Mouse (Mus musculus) cerebellum, adult 11-12 months (tissue): ENCODE measurements around the gene Dbr1.
A peak's percentile ranks its signal among the peaks of the same experiment; 100 is the strongest.
"Not testable (repeated sequence)": the region's sequence is repeated elsewhere in the genome, so short reads cannot be mapped to it uniquely, and the experiment has no call there.

Source experiments
- DNase-seq: peaks from one replicate; pipeline ENCODE4 v3.0.0; 2022

Gene Dbr1

DNA sequence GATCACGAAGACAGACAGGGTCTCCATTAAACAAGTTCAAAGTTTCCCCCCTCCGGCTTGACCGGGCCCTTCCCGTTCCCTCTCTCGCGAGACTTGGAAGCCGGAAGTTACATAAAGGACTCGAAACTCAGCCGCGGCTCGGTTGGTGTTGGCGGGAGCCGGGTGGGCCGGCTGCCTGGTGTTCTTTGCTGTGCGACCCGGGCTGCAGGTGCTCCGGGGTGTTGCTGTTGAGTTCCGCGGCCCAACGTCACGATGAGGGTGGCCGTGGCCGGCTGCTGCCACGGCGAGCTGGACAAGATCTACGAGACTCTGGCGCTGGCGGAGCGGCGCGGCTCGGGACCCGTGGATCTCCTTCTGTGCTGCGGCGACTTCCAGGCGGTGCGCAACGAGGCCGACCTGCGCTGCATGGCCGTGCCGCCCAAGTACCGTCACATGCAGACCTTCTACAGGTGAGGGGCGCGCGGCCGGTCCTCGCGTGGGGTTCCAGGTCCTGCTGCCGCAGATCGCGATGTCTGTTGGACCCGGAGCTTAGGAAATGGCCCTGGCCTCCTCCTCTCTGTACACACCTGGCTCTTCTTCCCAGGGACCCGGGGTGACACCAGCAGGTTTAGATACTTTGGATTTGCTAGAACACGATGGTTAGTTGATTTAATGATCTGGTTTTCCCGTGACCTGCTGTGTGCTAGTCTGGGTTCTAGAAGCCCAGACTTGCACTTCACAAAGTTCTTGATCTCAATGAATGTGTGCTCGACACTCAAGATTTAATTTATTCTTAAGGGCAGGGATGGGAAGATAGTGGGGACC is at the start of gene Dbr1:
Dbr1 (plus strand) TSS at position 123 of the 804 bp plus-strand sequence.
- peak; percentile 92 for DNase-seq

DNA sequence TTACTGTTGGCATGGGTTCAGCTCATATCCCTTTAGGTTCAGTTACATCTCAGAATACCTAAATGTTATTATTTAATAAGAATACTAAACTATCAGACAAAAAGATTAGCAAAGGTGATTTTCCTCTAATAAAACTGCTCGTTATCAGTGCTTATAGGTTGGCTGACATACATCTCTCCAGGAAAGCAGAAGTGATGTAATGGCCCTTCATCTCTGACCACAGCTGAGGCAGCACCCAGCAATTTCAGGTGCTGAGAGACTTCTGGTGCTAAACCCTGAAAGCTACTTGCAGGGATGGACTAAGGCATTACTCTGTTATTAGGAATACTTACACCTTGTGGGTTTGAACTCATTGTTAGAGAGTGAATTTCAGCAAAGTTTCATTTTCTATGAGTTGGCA is 43.7 kb upstream of the Dbr1 start:
- DNase-seq = no peak

DNA sequence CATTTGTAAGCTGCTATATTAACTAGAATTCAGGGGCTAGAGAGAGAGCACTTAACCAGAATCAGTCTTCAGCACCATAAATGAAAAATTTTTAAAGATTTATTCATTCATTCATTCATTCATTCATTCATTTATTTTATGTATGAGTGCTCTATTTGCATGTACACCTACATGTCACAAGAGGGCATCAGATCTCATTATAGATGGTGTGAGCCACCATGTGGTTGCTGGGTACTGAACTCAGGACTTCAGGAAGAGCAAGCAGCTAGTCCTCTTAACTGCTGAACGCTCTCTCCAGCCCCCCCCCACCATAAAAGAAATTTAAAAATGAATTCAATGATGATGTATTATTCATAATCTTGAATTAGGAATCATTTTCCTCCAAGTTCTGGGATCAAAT is 29.3 kb upstream of the Dbr1 start:
- DNase-seq = no peak

DNA sequence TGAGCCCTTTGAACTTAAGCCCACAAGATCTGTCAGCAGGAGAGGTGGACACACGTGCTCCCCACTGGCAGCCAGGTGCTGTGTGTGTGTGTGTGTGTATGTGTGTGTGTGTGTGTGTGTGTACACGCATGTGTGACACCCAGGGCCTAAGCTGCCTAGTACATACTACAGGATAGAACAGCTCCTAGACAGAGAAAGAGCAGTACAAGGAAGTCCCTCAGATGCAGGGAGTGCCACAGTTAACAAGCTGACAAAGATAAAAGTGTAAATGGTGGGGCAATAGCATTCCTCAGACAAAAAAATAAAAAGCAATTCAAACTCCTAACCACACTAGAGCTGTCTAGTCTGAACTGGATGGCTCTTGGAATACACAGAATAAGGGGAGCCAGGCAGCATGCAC is 23.5 kb upstream of the Dbr1 start:
- no peak for DNase-seq

DNA sequence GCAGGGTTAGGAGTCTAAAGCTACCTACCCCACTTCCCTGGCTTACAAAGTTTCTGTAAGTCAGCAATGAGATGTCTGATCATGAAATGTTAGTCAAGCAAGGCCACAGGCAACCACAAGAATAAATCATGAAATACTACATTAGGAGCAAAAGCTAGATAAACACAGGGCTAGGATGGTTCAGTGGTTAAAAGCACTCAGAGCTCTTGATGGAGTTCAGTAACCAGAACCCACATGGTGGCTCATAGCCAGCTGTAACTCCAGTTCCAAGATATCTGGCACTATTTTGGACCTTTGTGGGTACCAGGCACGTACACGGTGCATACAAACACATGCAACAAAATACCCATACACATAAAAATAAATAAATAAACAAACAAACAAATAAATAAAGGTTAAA is 22.6 kb upstream of the Dbr1 start:
- no peak for DNase-seq

DNA sequence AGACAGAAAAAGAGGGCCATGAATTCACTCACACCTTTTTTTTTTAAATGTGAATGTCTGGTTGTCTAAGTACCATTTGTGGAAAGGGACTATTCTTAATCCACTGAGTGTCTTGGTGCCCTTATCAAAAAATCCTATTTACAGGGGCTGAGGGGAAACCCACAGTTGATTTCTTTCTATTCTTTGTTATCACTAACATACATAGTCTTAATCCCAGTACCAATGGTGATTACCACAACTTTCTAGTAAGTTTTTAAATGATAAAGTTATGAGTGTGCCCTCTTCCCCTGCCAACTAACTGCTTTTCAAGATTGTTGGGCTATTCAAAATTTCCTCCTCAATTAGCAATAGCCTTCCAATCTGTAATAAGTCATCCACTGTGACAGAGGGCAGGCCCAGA is 21.5 kb upstream of the Dbr1 start:
- no peak for DNase-seq

DNA sequence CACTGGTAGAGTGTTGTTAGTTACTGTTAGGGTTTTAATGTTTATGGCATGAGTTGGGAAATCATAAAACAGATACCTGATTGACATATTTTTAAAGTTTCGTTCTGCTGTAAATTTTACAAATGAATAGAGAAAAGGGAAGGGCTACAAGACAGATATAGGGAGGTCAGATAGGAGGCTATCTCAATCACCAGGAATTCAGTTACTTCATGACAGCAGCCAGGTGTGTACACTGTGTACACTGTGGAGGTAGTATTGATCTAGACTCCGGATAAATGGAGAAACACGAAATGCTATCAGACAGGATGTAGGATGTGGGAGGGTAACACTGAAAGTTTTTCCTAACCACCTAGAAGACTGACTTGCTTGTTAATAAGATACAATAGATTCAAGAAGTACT is 20.3 kb upstream of the Dbr1 start:
- no peak for DNase-seq

DNA sequence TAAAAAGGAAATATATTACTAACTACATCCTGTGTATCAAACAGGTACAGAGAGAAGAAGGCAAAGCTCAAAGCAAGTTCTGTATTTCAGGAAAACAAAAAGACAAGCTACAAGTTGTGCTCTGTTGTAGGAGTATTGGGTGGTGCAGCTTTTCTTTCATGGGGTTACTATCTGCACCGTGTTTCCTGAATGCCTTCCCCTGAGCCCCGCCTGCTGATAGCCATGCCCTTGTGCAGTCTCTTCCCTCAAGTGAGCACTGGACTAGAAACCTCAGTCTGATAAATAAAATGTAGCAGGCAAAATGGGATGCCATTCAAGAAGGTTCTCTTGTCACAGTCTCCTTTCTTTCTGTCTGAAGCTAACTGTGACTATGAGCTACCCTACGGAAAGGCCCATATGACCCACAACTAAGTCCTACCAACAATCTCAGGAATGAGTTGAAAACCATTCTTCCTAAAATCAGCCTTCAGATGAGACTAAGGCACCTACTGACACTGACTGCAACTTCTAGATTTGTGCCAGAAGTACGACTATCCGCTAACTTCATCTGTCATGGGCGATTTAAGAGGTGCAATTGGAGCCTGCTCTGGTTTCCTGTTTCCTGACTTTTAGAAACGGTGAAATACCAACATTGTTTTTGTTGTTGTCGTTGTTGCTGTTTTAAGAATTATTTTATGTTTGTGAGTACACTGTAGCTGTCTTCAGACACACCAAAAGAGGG is 17.9 kb upstream of the Dbr1 start:
- no peak for DNase-seq

DNA sequence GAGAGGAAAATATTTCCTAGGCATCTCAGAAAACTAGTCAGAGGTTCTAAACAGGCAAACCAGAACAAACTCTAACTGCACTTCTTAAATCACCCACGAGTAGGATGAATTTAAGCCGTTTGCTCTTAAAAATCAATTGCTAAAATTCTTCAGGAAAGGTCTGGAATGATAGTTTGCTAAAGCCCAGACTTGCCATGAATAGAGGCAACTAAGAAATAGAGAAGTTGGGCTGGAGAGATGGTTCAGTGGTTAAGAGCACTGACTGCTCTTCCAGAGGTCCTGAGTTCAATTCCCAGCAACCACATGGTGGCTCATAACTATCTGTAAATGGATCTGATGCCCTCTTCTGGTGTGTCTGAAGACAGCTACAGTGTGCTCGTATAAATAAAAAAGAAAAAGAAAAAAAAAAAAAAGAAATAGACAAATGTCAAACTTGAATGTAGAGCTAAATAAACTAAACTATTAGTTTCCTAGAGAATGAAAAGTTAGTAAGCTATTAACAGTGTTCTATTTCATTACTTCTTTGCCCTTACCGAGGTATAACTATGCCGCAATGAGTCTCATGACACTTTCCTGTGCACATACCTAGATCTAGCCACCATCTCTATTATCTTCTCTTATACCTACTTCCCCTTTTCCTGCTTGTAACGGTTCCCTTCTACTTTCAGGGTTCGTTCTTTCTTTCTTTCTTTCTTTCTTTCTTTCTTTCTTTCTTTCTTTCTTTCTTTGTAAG is 16.6 kb upstream of the Dbr1 start:
- DNase-seq = no peak

DNA sequence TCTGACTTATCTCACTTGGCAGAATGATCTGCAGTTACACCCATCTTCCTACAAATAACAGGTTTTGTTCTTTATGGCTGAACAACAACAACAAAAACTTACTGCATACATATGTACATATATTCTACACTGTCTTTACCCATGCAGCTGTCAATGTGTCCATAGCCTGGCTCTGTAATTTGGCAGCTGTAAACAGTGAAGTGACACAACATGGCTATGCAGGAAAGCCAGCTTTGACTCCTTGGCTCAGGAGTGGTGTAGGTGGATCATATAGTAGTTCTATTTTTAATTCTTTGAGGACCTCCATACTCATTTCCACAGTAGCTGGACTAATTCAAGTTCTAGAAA is 16.1 kb upstream of the Dbr1 start:
- no peak for DNase-seq

DNA sequence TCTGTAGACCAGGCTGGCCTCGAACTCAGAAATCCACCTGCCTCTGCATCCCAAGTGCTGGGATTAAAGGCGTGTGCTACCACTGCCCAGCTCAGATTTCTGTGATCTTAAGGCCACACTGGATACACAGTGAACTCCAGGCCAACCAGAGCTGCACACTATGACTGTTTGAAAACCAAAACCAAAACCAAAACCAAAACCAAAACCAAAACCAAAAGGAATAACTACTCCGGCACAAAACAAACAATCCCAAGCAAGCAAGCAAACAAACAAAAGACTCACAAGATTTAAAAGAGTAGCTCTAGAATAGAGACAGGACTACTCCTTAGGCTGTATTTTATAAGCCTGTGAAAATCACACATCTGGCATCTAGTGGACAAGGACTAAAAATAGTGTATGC is 15.2 kb upstream of the Dbr1 start:
- DNase-seq = no peak

DNA sequence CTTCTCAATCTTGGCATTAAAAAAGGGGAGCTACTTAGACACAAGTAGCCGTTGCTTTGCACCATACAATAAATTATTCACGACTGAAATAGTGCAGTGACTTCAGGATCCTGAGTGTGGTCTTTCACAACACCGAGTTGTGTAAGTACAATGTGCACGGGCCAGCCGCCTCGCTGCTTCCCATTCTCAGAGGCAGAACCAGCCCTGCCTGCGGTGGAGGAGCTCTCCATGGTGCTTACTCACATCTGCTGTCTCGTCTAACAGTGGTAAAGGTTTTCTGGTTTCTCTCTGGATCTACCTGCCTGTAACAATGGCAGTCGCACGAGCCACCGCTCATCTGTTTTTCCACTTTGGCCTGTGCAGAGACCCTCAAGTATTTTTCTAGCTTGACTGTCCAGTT is 11.9 kb upstream of the Dbr1 start:
- no peak for DNase-seq

DNA sequence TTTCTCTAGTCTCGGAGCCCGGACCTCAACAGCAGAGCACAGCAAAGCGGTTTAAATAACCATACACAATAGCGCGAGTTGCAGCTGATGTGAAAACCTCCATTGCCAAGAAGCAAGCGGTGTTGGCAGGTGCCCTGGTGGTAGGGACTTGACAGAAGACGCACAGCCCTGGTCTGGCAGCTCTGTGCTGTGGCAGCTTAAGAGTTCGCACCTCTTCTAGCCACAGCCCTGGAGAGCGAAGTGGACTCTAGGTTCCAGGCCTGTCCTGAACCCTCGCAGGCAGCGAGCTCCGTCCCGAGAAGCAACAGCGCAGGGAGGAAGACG is 7.6 kb upstream of the Dbr1 start:
- peak; percentile 44 for DNase-seq

DNA sequence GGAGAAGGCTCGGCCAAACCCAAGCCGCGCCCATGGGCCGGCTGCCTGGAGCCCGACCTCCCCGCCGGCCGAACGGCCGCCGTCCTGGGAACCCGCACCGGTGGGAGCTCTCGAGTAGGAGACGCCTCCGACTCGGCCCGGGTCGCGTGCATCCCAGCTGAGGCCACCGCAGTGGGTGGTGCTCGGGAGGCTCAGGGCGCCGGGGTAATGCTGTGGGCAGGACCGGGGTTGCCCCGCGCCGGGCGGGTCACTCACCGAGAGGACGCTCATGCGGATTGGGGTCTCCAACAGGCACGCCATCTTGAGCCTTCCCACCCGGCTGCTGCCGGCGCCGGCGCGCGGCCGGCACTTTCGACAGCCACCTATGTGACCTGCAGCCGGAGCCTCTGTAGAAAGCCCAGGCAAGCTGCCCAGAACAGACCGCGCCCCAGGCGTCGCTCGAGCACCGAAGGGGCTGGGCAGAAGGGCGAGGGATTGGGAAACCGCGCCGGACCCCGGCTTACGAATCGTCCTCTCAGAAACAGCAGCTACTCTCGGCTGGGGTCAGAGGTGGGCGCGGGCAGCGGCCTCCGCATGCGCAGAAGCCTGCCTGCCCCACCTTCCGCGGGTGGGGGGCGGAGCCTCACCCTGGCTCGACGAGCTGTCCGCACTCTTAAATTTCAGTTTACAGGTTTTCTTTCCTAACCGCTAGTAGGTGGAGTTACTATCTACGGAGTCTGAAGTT is 7.1 kb upstream of the Dbr1 start, which contains the start of gene Armc8:
Armc8 (minus strand) TSS at position 553 of the 724 bp plus-strand sequence.
- DNase-seq = peak; percentile 88

DNA sequence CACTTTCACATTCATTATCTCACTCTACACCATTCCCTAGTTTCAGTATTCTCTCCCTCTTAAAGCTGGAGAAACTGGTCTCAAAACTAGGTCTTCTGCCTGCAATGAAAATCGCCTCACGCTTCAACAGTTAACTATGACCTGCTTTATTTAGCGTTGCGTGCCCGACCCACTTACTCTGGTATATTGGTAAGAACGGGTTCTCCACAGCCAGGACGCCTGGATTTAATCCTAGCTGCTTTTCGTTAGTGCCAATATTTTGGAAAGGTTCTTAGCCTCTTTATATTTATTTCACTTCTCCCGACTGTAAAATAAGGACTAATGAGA is 6.6 kb upstream of the Dbr1 start:
- no peak for DNase-seq

DNA sequence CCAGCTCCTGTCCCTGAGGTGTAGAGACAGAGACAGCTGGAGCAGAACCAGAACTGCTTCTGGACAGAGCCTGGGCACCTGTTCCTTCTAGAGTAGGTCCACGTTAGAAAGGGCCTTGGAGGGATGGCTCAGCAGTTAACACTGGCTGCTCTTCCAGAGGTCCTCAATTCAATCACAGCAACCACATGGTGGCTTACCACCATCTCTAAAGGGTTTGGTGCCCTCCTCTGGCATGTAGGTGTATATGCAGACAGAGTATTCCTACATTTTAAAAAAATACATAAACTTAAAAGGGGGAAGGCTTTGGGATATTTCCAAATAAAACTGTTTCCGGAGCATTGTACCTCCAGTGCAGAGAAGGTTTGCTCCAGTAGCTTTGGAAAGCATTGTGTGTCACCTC is 5.1 kb downstream of the Dbr1 start:
- no peak for DNase-seq

DNA sequence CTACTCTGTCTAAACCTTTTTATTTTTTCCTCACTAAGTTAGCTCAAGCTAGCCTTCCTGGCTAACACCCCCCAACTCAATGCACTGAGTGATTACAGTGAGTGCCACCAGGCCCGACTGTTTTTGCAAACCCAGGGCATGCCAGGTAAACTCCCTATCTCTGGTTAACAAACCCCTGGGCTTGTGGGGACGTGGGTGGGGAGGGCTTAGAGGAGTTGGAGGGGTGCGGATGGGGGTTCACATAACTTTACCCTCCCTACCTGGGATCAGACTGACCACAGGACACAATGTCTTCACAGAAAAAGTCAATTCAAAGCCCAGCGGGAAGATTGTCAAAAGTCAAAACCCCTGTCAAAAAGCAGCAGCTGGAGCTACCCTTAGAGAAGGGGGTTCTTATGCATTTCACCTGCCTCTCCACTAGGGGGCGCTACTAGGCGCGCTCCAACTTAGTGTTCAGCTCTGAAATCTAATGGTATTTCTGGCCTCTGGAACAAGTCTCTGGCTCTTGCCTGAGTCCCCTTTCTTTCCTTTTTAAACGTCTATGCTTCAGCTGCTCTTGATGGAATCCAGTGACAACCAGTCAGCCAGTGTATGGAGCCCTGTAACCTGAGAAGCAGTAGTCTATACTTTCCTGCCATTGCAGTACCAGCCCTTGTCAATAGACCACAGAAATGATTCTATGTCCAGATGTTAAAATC is 12.1 kb downstream of the Dbr1 start:
- DNase-seq = peak; percentile 18

DNA sequence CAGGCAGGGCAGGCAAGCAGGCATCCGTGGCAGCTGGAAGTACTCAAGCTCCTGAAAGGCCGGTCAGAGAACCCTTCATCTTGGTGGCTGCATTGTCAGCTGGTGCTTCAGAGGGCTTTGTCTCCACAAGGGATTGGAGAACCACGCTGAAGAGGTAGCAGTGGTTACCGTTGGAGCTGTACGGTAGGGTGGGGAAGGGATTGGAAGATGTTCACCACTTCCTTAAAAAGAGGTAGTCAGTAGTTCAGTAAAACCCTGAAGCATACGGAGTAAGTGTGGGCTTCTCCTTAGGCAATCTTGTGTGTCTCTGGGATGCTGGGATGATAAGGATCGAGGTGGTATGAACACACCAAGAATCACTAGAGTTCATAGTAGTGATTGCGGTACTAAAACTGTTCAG is 15.5 kb downstream of the Dbr1 start:
- DNase-seq = no peak

DNA sequence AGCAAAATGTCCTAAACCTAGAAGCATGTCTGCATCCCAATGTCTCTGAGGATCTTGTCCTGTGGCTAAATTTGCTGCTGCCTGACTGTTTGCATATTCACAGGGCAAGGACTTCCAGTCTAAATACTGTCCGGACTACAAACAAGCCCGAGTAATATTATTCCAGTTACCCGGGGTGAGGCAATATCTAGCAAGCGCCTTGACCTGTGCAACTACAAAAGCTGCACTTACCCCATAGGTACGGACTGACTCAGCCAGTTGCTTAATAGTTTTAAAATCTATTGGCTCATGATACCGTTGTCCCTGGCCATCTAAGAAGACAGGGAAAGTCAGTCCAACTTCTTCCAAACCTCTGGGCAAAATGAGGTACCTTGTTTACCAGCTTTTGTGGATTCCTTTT is 23.5 kb downstream of the Dbr1 start:
- DNase-seq = not testable (repeated sequence)

DNA sequence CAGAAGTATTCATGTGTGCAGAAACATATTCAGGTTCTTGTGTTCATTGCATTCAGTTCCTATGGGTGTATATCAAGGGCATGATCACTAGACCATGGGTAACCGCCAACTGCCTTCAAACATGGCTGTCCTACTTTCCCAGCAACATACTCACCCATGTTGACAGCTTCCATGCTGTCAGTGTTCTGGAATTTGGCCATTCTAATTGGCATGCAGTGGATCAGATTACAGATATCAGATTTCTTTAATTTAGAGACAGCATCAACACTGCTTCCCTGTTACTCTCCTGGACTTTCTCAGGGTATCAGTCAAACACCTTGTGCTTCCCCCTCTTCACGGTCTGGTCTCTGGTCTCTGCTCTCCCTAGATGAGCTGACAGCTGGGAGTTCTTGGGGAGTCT is 28.0 kb downstream of the Dbr1 start:
- DNase-seq = no peak

DNA sequence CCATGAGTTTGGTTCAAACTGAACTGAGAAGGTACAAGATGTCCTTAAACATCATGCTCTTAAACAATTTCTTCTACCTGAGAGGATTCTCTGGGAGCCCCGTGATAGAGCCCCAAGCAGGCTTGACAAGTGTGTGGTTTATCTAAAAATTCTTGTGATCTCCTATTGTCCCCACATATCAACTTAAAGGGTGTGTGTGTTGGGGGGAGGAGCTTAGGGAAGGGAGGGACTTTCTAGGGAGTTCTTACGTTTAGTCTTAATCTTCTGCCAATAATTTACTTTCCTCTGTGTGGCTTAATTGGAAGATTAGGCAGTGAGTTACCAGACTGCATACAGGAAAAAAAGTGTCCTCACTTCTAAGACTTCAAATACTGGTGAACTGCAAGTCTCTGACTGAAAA is 36.6 kb downstream of the Dbr1 start, which contains the start of gene A4gnt:
A4gnt (plus strand) TSS at position 301 of the 400 bp plus-strand sequence.
- DNase-seq = no peak

DNA sequence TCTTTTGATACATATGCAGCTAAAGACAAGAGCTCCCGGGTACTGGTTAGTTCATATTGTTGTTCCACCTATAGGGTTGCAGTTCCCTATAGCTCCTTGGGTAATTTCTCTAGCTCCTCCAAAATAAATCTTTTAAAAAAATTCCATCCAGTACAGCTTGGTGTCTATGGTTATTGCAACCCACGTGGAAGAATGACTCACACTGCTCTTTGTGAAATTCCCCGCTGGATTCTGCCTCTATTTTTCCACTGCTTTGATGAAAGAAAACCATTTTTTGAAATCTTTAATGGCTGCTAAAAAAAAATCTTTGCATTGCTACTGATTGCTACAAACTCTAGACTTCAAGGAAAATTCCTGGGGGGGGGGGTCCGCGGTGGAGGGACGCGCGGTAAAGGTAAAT is 44.1 kb downstream of the Dbr1 start:
- no peak for DNase-seq

DNA sequence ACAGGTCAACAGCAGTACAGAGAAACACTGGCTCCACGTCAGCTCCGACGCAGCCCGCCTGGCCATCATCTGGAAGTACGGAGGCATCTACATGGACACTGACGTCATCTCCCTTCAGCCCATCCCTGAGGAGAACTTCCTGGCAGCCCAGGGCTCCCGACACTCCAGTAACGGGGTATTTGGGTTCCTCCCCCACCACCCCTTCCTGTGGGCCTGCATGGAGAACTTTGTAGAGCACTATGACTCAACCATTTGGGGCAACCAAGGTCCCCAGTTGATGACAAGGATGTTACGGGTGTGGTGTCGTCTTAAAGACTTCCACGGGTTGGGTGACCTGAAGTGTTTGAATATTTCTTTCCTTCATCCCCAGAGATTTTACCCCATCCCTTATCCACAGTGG is 44.6 kb downstream of the Dbr1 start:
- no peak for DNase-seq
